ENCODE assay signal across 26 mouse cellular contexts in genomic region chr16:36089065-36089464, GRCm38 (mm10). TPM values are rescaled to one million over a fixed set of nuclear protein-coding genes. Genes with fewer than 3 reads are reported as not detected.
DNase-seq lines count a peak whose midpoint lies in the region; ATAC-seq and TF ChIP-seq lines count a peak whose summit lies in the region.
"Had no signal": no experiment of that assay in that cellular context is flagged by ENCODE, and none has a peak within 500 bp of the region (broad histone marks: within the 10 kb centered on the region; RNA-seq: fewer than 3 reads in every experiment).

No protein-coding gene starts in this region.

- no peak for ATAC-seq in kidney, embryonic 16.5 days (ENCODE audit: low FRiP score, low TSS enrichment)
- no peak for ATAC-seq in forebrain, postnatal 0 days
- ATAC-seq: forebrain, embryonic 14.5 days; hindbrain, postnatal 0 days had no signal

- peaks cover 23% of the 10 kb centered on the region for H3K36me3 ChIP-seq in kidney, embryonic 16.5 days (ENCODE audit: insufficient read depth, low read length)
- peaks cover 90% of the 10 kb centered on the region for H3K36me3 ChIP-seq in E14TG2a.4 (ENCODE audit: insufficient read depth, low read length)
- H3K36me3 ChIP-seq in forebrain, postnatal 0 days (ENCODE audit: insufficient read depth) = peaks cover 18% of the 10 kb centered on the region

- 79% methylated on average over 7 of the region's 7 CpGs for WGBS in kidney, embryonic 16.5 days
- WGBS in forebrain, postnatal 0 days = 89% methylated on average over 7 of the region's 7 CpGs

- H3K27me3 ChIP-seq in kidney, embryonic 16.5 days (ENCODE audit: insufficient read depth, low read length) = no peaks in the 10 kb centered on the region
- H3K27me3 ChIP-seq in E14TG2a.4 (ENCODE audit: insufficient read depth, low read length) = no peaks in the 10 kb centered on the region
- no peaks in the 10 kb centered on the region for H3K27me3 ChIP-seq in forebrain, postnatal 0 days (ENCODE audit: insufficient read depth, low read length)
- H3K27me3 ChIP-seq: limb, embryonic 15.5 days; neural tube, embryonic 12.5 days; stomach, embryonic 15.5 days had no signal

- no peak overlapping the region for H3K4me3 ChIP-seq in kidney, embryonic 16.5 days (ENCODE audit: low read length)
- H3K4me3 ChIP-seq in E14TG2a.4 (replicated peaks; ENCODE audit: low read length) = peak overlapping the region; percentile 26; the same call in 1 of the 2 replicates
- no peak overlapping the region for H3K4me3 ChIP-seq in forebrain, postnatal 0 days (ENCODE audit: low read depth, low read length)
- H3K4me3 ChIP-seq: embryonic facial prominence, embryonic 10.5 days; limb, embryonic 15.5 days; neural tube, embryonic 12.5 days; stomach, embryonic 15.5 days had no signal

- H3K9ac ChIP-seq in kidney, embryonic 16.5 days (replicated peaks; ENCODE audit: low read length) = no peak overlapping the region
- no peak overlapping the region for H3K9ac ChIP-seq in forebrain, postnatal 0 days
- H3K9ac ChIP-seq: limb, embryonic 15.5 days; neural tube, embryonic 12.5 days; stomach, embryonic 15.5 days had no signal

- no peak overlapping the region for H3K4me2 ChIP-seq in kidney, embryonic 16.5 days (replicated peaks; ENCODE audit: low read depth, low read length)
- H3K4me2 ChIP-seq in forebrain, postnatal 0 days (ENCODE audit: low read depth) = no peak overlapping the region
- H3K4me2 ChIP-seq: limb, embryonic 15.5 days; neural tube, embryonic 12.5 days; stomach, embryonic 15.5 days had no signal

- TF ChIP-seq CTCF in E14TG2a.4 (conservative IDR thresholded peaks at IDR 0.05; ENCODE audit: low read length) = no peak
- TF ChIP-seq CTCF in forebrain, postnatal 0 days (IDR thresholded peaks at IDR 0.05; ENCODE audit: low read depth) = no peak

- peak; percentile 18 for DNase-seq in adrenal gland, postnatal 10 days
- DNase-seq in adrenal gland, adult 8-10 months = no peak
- peak; percentile 27 for DNase-seq in kidney, adult 18-20 months
- peak; percentile 51 for DNase-seq in kidney, adult 9 months
- no peak for DNase-seq in B cell, adult 2 months
- DNase-seq in forebrain, postnatal 0 days = no peak
- DNase-seq: cerebellum, adult 11 months; cerebellum, postnatal 36 days; thymus, adult 2 months had no signal

- H3K9me3 ChIP-seq in kidney, embryonic 16.5 days (ENCODE audit: low read length) = no peaks in the 10 kb centered on the region
- H3K9me3 ChIP-seq in E14TG2a.4 (ENCODE audit: low read length) = no peaks in the 10 kb centered on the region
- H3K9me3 ChIP-seq in forebrain, postnatal 0 days (ENCODE audit: low read length) = no peaks in the 10 kb centered on the region
- H3K9me3 ChIP-seq: embryonic facial prominence, embryonic 10.5 days; limb, embryonic 15.5 days; neural tube, embryonic 12.5 days; stomach, embryonic 15.5 days had no signal

- H3K4me1 ChIP-seq in kidney, embryonic 16.5 days (ENCODE audit: insufficient read depth, low read length) = no peaks in the 10 kb centered on the region
- peaks cover 72% of the 10 kb centered on the region for H3K4me1 ChIP-seq in E14TG2a.4 (replicated peaks; ENCODE audit: low read depth, low read length)
- H3K4me1 ChIP-seq in forebrain, postnatal 0 days (ENCODE audit: insufficient read depth) = no peaks in the 10 kb centered on the region
- H3K4me1 ChIP-seq: embryonic facial prominence, embryonic 10.5 days; limb, embryonic 15.5 days; neural tube, embryonic 12.5 days; stomach, embryonic 15.5 days had no signal

- no peak overlapping the region for H3K27ac ChIP-seq in kidney, embryonic 16.5 days (ENCODE audit: low read length)
- H3K27ac ChIP-seq in forebrain, postnatal 0 days (ENCODE audit: low read depth, low read length) = no peak overlapping the region
- H3K27ac ChIP-seq: embryonic facial prominence, embryonic 10.5 days; hindbrain, postnatal 0 days; neural tube, embryonic 12.5 days; stomach, embryonic 15.5 days had no signal

RNA-seq across cellular contexts. Expression of gene Ccdc58, which starts 17.6 kb away (rescaled TPM):
- 10 to 100 TPM; 57.9 to 74.7 TPM for total RNA-seq in adrenal gland, postnatal 10 days (2021)
- total RNA-seq in adrenal gland, adult 8-10 months (2022) = 10 to 100 TPM; 36.2 to 57.5 (median 40.1) TPM
- 80.7 and 86.8 TPM in 2 replicates for polyA plus RNA-seq in kidney, embryonic 16.5 days (2015; fragmentation: Nextera tagmentation; extraction: Ambion mirVana)
- total RNA-seq in forebrain, postnatal 0 days (2014; rRNA removed) = 14.8 and 18.9 TPM in 2 replicates
- 25.9 and 29.2 TPM in 2 replicates for polyA plus RNA-seq in forebrain, postnatal 0 days (2015; fragmentation: Nextera tagmentation; extraction: Ambion mirVana)

RNA-seq across cellular contexts. Expression of gene Fam162a, which starts 17.7 kb away (rescaled TPM):
- total RNA-seq in adrenal gland, postnatal 10 days (2021) = 100 to 1,000 TPM; 181 to 193 TPM
- total RNA-seq in adrenal gland, adult 8-10 months (2022) = 100 to 1,000 TPM; 117 to 219 (median 160) TPM
- polyA plus RNA-seq in kidney, embryonic 16.5 days (2015; fragmentation: Nextera tagmentation; extraction: Ambion mirVana) = 317 and 325 TPM in 2 replicates
- 27.4 and 48.2 TPM in 2 replicates for total RNA-seq in forebrain, postnatal 0 days (2014; rRNA removed)
- polyA plus RNA-seq in forebrain, postnatal 0 days (2015; fragmentation: Nextera tagmentation; extraction: Ambion mirVana) = 139 and 178 TPM in 2 replicates

RNA-seq across cellular contexts. Expression of gene Csta1, which starts 42.0 kb away (rescaled TPM):
- total RNA-seq in adrenal gland, postnatal 10 days (2021) = not detected
- total RNA-seq in adrenal gland, adult 8-10 months (2022) = not detected
- 0.05 and 0.12 TPM in 2 replicates for polyA plus RNA-seq in kidney, embryonic 16.5 days (2015; fragmentation: Nextera tagmentation; extraction: Ambion mirVana)
- not detected in 2 replicates for total RNA-seq in forebrain, postnatal 0 days (2014; rRNA removed)
- polyA plus RNA-seq in forebrain, postnatal 0 days (2015; fragmentation: Nextera tagmentation; extraction: Ambion mirVana) = not detected in 2 replicates
- total RNA-seq: granulocyte monocyte progenitor cell, adult 5-6 weeks; hematopoietic stem cell, adult 5-6 weeks; hindbrain, postnatal 0 days; layer of hippocampus, postnatal 14 days; left cerebral cortex, postnatal 25 days; megakaryocyte-erythroid progenitor cell, adult 5-6 weeks; monocyte, adult 5-6 weeks had no signal
- polyA plus RNA-seq: brain, embryonic 14.5 days; forebrain, embryonic 14.5 days; hindbrain, postnatal 0 days; large intestine, adult 2 months; spleen, adult 2 months; thymus, adult 2 months had no signal

RNA-seq across cellular contexts. Expression of gene Wdr5b, which starts 48.1 kb away (rescaled TPM):
- total RNA-seq in adrenal gland, postnatal 10 days (2021) = 1 to 10 TPM; 4.3 to 5.3 TPM
- total RNA-seq in adrenal gland, adult 8-10 months (2022) = 1 to 10 TPM; 4.2 to 6.8 (median 5.3) TPM
- polyA plus RNA-seq in kidney, embryonic 16.5 days (2015; fragmentation: Nextera tagmentation; extraction: Ambion mirVana) = 8.5 and 9.3 TPM in 2 replicates
- total RNA-seq in forebrain, postnatal 0 days (2014; rRNA removed) = 8.8 and 12.2 TPM in 2 replicates
- 5.0 and 6.8 TPM in 2 replicates for polyA plus RNA-seq in forebrain, postnatal 0 days (2015; fragmentation: Nextera tagmentation; extraction: Ambion mirVana)

Comparison
In these comparisons a context has a peak if more than half of its experiments do, and no peak if none do; other contexts are left out.
1. DNase-seq: peak in adrenal gland, postnatal 10 days (single experiment), kidney, adult 18-20 months (single experiment) and kidney, adult 9 months (single experiment); none in adrenal gland, adult 8-10 months (single experiment), B cell, adult 2 months (0 of 2) and forebrain, postnatal 0 days (single experiment).